Mouse (Mus musculus) cerebellum, adult 18-20 months (tissue): ENCODE measurements around the gene Ncmap.

ENCODE experiments used
- DNase-seq, 2 experiments: peaks; one replicate each; pipeline ENCODE4 v3.0.0; 2021

The Ncmap gene

GRCm38 (mm10) chr4:135397991-135398390, at the start of gene Ncmap:
Gene Ncmap (minus strand): TSS chr4:135398227.
- no peak for DNase-seq

GRCm38 (mm10) chr4:135442473-135442872, 44.4 kb upstream of the Ncmap start:
- DNase-seq, result no peak

- no peak for DNase-seq
Measured at GRCm38 (mm10) chr4:135439904-135440522, 42.0 kb upstream of the Ncmap start.

- DNase-seq, result no peak
Measured at GRCm38 (mm10) chr4:135439188-135439647, 41.2 kb upstream of the Ncmap start.

GRCm38 (mm10) chr4:135437924-135438323, 39.9 kb upstream of the Ncmap start:
- no peak for DNase-seq

- no peak for DNase-seq
Measured at GRCm38 (mm10) chr4:135436291-135436690, 38.3 kb upstream of the Ncmap start.

GRCm38 (mm10) chr4:135434395-135434789, 36.4 kb upstream of the Ncmap start:
- no peak for DNase-seq

GRCm38 (mm10) chr4:135433443-135434394, 35.7 kb upstream of the Ncmap start, which contains the start of gene Rcan3:
Gene Rcan3 (minus strand): TSS chr4:135433853.
- DNase-seq, result peak; percentile 72 to 86

- DNase-seq, result peak; percentile 48 to 53
Measured at GRCm38 (mm10) chr4:135433086-135433442, 35.0 kb upstream of the Ncmap start.

GRCm38 (mm10) chr4:135429990-135430760, 32.1 kb upstream of the Ncmap start:
- DNase-seq, result peak; percentile 83 to 88

- DNase-seq, result no peak
Measured at GRCm38 (mm10) chr4:135429383-135429782, 31.4 kb upstream of the Ncmap start.

- peak in 1 of 2 experiments; percentile 8 for DNase-seq
Measured at GRCm38 (mm10) chr4:135426587-135426986, 28.6 kb upstream of the Ncmap start.

GRCm38 (mm10) chr4:135425625-135426024, 27.6 kb upstream of the Ncmap start:
- peak; percentile 73 to 78 for DNase-seq

- peak; percentile 68 to 72 for DNase-seq
Measured at GRCm38 (mm10) chr4:135420961-135421360, 22.9 kb upstream of the Ncmap start.

- DNase-seq, result no peak
Measured at GRCm38 (mm10) chr4:135420416-135420815, 22.4 kb upstream of the Ncmap start.

- DNase-seq, result no peak
Measured at GRCm38 (mm10) chr4:135419996-135420395, 22.0 kb upstream of the Ncmap start.

- no peak for DNase-seq
Measured at GRCm38 (mm10) chr4:135416367-135416766, 18.3 kb upstream of the Ncmap start.

- DNase-seq, result no peak
Measured at GRCm38 (mm10) chr4:135413491-135413890, 15.5 kb upstream of the Ncmap start.

- peak; percentile 46 to 61 for DNase-seq
Measured at GRCm38 (mm10) chr4:135411633-135412032, 13.6 kb upstream of the Ncmap start.

GRCm38 (mm10) chr4:135406180-135406579, 8.2 kb upstream of the Ncmap start:
- DNase-seq, result no peak

- no peak for DNase-seq
Measured at GRCm38 (mm10) chr4:135404916-135405315, 6.9 kb upstream of the Ncmap start.

GRCm38 (mm10) chr4:135404048-135404447, 6.0 kb upstream of the Ncmap start:
- DNase-seq, result no peak

GRCm38 (mm10) chr4:135401881-135402280, 3.9 kb upstream of the Ncmap start:
- no peak for DNase-seq
